ENCODE assay signal across 11 mouse cellular contexts in genomic region chr7:28823932-28824331, GRCm38 (mm10). TPM values are rescaled to one million over a fixed set of nuclear protein-coding genes. Genes with fewer than 3 reads are reported as not detected.
A peak's percentile ranks its signal among the peaks of the same experiment; 100 is the strongest.
DNase-seq lines count a peak whose midpoint lies in the region; ATAC-seq and TF ChIP-seq lines count a peak whose summit lies in the region.
"Had no signal": no experiment of that assay in that cellular context is flagged by ENCODE, and none has a peak within 500 bp of the region (broad histone marks: within the 10 kb centered on the region; RNA-seq: fewer than 3 reads in every experiment).

No protein-coding gene starts in this region.

- intact Hi-C loops in heart, adult 2 months (cut with DNase I), result no loop called here

- H3K27ac ChIP-seq in heart, adult 2 months, result peak overlapping the region; percentile 98
- peak overlapping the region; percentile 90 for H3K27ac ChIP-seq in limb, embryonic 12.5 days
- H3K27ac ChIP-seq in limb, embryonic 10.5 days, result no peak overlapping the region
- peak overlapping the region; percentile 92 for H3K27ac ChIP-seq in limb, embryonic 15.5 days

- no peaks in the 10 kb centered on the region for H3K27me3 ChIP-seq in heart, adult 2 months (ENCODE audit: control insufficient read depth, insufficient read depth, low read length)
- H3K27me3 ChIP-seq in limb, embryonic 12.5 days, result no peaks in the 10 kb centered on the region
- no peaks in the 10 kb centered on the region for H3K27me3 ChIP-seq in limb, embryonic 10.5 days (ENCODE audit: low read depth, poor library complexity, severe bottlenecking)
- no peaks in the 10 kb centered on the region for H3K27me3 ChIP-seq in limb, embryonic 15.5 days
- H3K27me3 ChIP-seq: limb, embryonic 13.5 days had no signal

- H3K4me3 ChIP-seq in heart, adult 2 months, result no peak overlapping the region
- H3K4me3 ChIP-seq in limb, embryonic 12.5 days (replicated peaks), result no peak overlapping the region
- no peak overlapping the region for H3K4me3 ChIP-seq in limb, embryonic 10.5 days
- H3K4me3 ChIP-seq in limb, embryonic 15.5 days, result no peak overlapping the region

- TF ChIP-seq EP300 in heart, adult 2 months (IDR thresholded peaks at IDR 0.05; ENCODE audit: insufficient read depth, low read depth, low read length), result no peak

- peaks cover 42% of the 10 kb centered on the region for H3K36me3 ChIP-seq in heart, adult 2 months (ENCODE audit: control insufficient read depth, insufficient read depth, low read length)
- peaks cover 53% of the 10 kb centered on the region for H3K36me3 ChIP-seq in limb, embryonic 12.5 days
- peaks cover 41% of the 10 kb centered on the region for H3K36me3 ChIP-seq in limb, embryonic 10.5 days
- H3K36me3 ChIP-seq in limb, embryonic 15.5 days, result peaks cover 45% of the 10 kb centered on the region

- DNase-seq in heart, adult 2 months, result no peak
- DNase-seq in heart, adult 8-10 months (ENCODE audit: low spot score), result no peak
- DNase-seq in limb, embryonic 10.5 days (ENCODE audit: low spot score), result no peak
- peak; percentile 10 for DNase-seq in R1 (ENCODE audit: low read depth, low spot score)
- no peak for DNase-seq in spleen, postnatal 10 days (ENCODE audit: low spot score in 2 of 2)
- no peak for DNase-seq in adrenal gland, postnatal 25 days
- DNase-seq: thymus, postnatal 25 days had no signal

- H3K9me3 ChIP-seq in limb, embryonic 12.5 days, result no peaks in the 10 kb centered on the region
- H3K9me3 ChIP-seq in limb, embryonic 10.5 days (replicated peaks), result no peaks in the 10 kb centered on the region
- no peaks in the 10 kb centered on the region for H3K9me3 ChIP-seq in limb, embryonic 15.5 days
- H3K9me3 ChIP-seq: limb, embryonic 13.5 days had no signal

- TF ChIP-seq CTCF in heart, adult 2 months (IDR thresholded peaks at IDR 0.05), result no peak

- ATAC-seq in limb, embryonic 12.5 days (ENCODE audit: insufficient number of reproducible peaks, insufficient read depth, low FRiP score, low TSS enrichment, low read depth), result no peak
- ATAC-seq in limb, embryonic 15.5 days (ENCODE audit: insufficient number of reproducible peaks, low FRiP score, low TSS enrichment, low read depth), result no peak

- TF ChIP-seq POLR2A in heart, adult 2 months (IDR thresholded peaks at IDR 0.05; ENCODE audit: insufficient read depth, low read depth, low read length), result no peak

- H3K9ac ChIP-seq in heart, adult 2 months (ENCODE audit: low read depth, low read length), result no peak overlapping the region
- no peak overlapping the region for H3K9ac ChIP-seq in limb, embryonic 12.5 days (replicated peaks)
- no peak overlapping the region for H3K9ac ChIP-seq in limb, embryonic 15.5 days

- 17% methylated on average over 2 of the region's 2 CpGs for WGBS in heart, adult 2 months
- WGBS in limb, embryonic 12.5 days, result 49% methylated on average over 2 of the region's 2 CpGs
- 63% methylated on average over 2 of the region's 2 CpGs for WGBS in limb, embryonic 10.5 days
- 27% methylated on average over 2 of the region's 2 CpGs for WGBS in limb, embryonic 15.5 days

- no peak overlapping the region for H3K4me2 ChIP-seq in limb, embryonic 12.5 days
- H3K4me2 ChIP-seq in limb, embryonic 15.5 days, result no peak overlapping the region

- H3K4me1 ChIP-seq in heart, adult 2 months (ENCODE audit: control insufficient read depth, insufficient read depth, low read length), result peaks cover 31% of the 10 kb centered on the region
- H3K4me1 ChIP-seq in limb, embryonic 12.5 days (replicated peaks), result peaks cover 12% of the 10 kb centered on the region
- H3K4me1 ChIP-seq in limb, embryonic 10.5 days, result peaks cover 15% of the 10 kb centered on the region
- H3K4me1 ChIP-seq in limb, embryonic 15.5 days, result peaks cover 26% of the 10 kb centered on the region

- no peaks in the 10 kb centered on the region for H3K79me2 ChIP-seq in heart, adult 2 months (replicated peaks; ENCODE audit: control insufficient read depth, insufficient read depth, low read length)

RNA-seq across cellular contexts. Expression of gene Ech1, which starts 1.1 kb away (rescaled TPM):
- total RNA-seq in heart, adult 2 months (2021), result 1,000 to 10,000 TPM; 1,826 to 2,229 TPM
- 2,087 and 2,697 TPM in 2 replicates for polyA plus RNA-seq in heart, adult 2 months (2012; rRNA removed)
- 1,000 to 10,000 TPM; 2,066 to 2,754 (median 2,219) TPM for total RNA-seq in heart, adult 8-10 months (2022)
- polyA plus RNA-seq in limb, embryonic 12.5 days (2016; fragmentation: Nextera tagmentation; extraction: Ambion mirVana), result 111 and 114 TPM in 2 replicates
- 69.1 and 90.7 TPM in 2 replicates for polyA plus RNA-seq in limb, embryonic 10.5 days (2016; fragmentation: Nextera tagmentation; extraction: Ambion mirVana)
- 217 and 232 TPM in 2 replicates for polyA plus RNA-seq in limb, embryonic 15.5 days (2015; fragmentation: Nextera tagmentation; extraction: Ambion mirVana)
- 445 and 492 TPM in 2 replicates for total RNA-seq in adrenal gland, postnatal 25 days (2021)

RNA-seq across cellular contexts. Expression of gene Lgals4, which starts 9.7 kb away (rescaled TPM):
- 10 to 100 TPM; 18.5 to 27.6 TPM for total RNA-seq in heart, adult 2 months (2021)
- polyA plus RNA-seq in heart, adult 2 months (2012; rRNA removed), result 63.6 and 121 TPM in 2 replicates
- 10 to 100 TPM; 17.3 to 32.1 (median 24.6) TPM for total RNA-seq in heart, adult 8-10 months (2022)
- polyA plus RNA-seq in limb, embryonic 12.5 days (2016; fragmentation: Nextera tagmentation; extraction: Ambion mirVana), result 4.9 and 6.7 TPM in 2 replicates
- 2.7 and 4.1 TPM in 2 replicates for polyA plus RNA-seq in limb, embryonic 10.5 days (2016; fragmentation: Nextera tagmentation; extraction: Ambion mirVana)
- 11.6 and 13.8 TPM in 2 replicates for polyA plus RNA-seq in limb, embryonic 15.5 days (2015; fragmentation: Nextera tagmentation; extraction: Ambion mirVana)
- total RNA-seq in adrenal gland, postnatal 25 days (2021), result 14.4 and 17.6 TPM in 2 replicates

RNA-seq across cellular contexts. Expression of gene Hnrnpl, which starts 15.6 kb away (rescaled TPM):
- total RNA-seq in heart, adult 2 months (2021), result 100 to 1,000 TPM; 192 to 206 TPM
- polyA plus RNA-seq in heart, adult 2 months (2012; rRNA removed), result 208 and 348 TPM in 2 replicates
- total RNA-seq in heart, adult 8-10 months (2022), result 100 to 1,000 TPM; 185 to 230 (median 214) TPM
- polyA plus RNA-seq in limb, embryonic 12.5 days (2016; fragmentation: Nextera tagmentation; extraction: Ambion mirVana), result 347 and 425 TPM in 2 replicates
- polyA plus RNA-seq in limb, embryonic 10.5 days (2016; fragmentation: Nextera tagmentation; extraction: Ambion mirVana), result 335 and 336 TPM in 2 replicates
- 201 and 221 TPM in 2 replicates for polyA plus RNA-seq in limb, embryonic 15.5 days (2015; fragmentation: Nextera tagmentation; extraction: Ambion mirVana)
- total RNA-seq in adrenal gland, postnatal 25 days (2021), result 423 and 491 TPM in 2 replicates

RNA-seq across cellular contexts. Expression of gene Rinl, which starts 35.2 kb away (rescaled TPM):
- 1 to 10 TPM; 1.3 to 2.0 TPM for total RNA-seq in heart, adult 2 months (2021)
- polyA plus RNA-seq in heart, adult 2 months (2012; rRNA removed), result 3.2 and 3.3 TPM in 2 replicates
- total RNA-seq in heart, adult 8-10 months (2022), result 1 to 10 TPM; 1.4 to 3.0 (median 1.6) TPM
- polyA plus RNA-seq in limb, embryonic 12.5 days (2016; fragmentation: Nextera tagmentation; extraction: Ambion mirVana), result 2.3 and 3.1 TPM in 2 replicates
- polyA plus RNA-seq in limb, embryonic 10.5 days (2016; fragmentation: Nextera tagmentation; extraction: Ambion mirVana), result 2.7 and 3.0 TPM in 2 replicates
- polyA plus RNA-seq in limb, embryonic 15.5 days (2015; fragmentation: Nextera tagmentation; extraction: Ambion mirVana), result 4.7 and 5.6 TPM in 2 replicates
- 2.9 and 3.1 TPM in 2 replicates for total RNA-seq in adrenal gland, postnatal 25 days (2021)

RNA-seq across cellular contexts. Expression of gene Lgals7, which starts 39.7 kb away (rescaled TPM):
- under 1 TPM in 1 of 2 experiments, not detected in 1; 0.61 TPM for total RNA-seq in heart, adult 2 months (2021)
- polyA plus RNA-seq in heart, adult 2 months (2012; rRNA removed), result 1.6 and 4.0 TPM in 2 replicates
- total RNA-seq in heart, adult 8-10 months (2022), result 1 to 10 TPM in 1 of 4 experiments, not detected in 3; 1.3 TPM
- 3.4 and 4.8 TPM in 2 replicates for polyA plus RNA-seq in limb, embryonic 12.5 days (2016; fragmentation: Nextera tagmentation; extraction: Ambion mirVana)
- 0.41 and 0.73 TPM in 2 replicates for polyA plus RNA-seq in limb, embryonic 10.5 days (2016; fragmentation: Nextera tagmentation; extraction: Ambion mirVana)
- polyA plus RNA-seq in limb, embryonic 15.5 days (2015; fragmentation: Nextera tagmentation; extraction: Ambion mirVana), result 171 and 257 TPM in 2 replicates
- not detected in 2 replicates for total RNA-seq in adrenal gland, postnatal 25 days (2021)
- total RNA-seq: gastrocnemius, adult 8-10 months had no signal
